Mouse (Mus musculus) limb, embryonic 14.5 days (tissue): ENCODE measurements around the gene Lgr4. TPM values are rescaled to one million over a fixed set of nuclear protein-coding genes. Genes with fewer than 3 reads are reported as not detected.

Experiments used
- ATAC-seq: fragments of 200-750 bp; cut with Nextera tagmentation; 2 replicates; pipeline ENCODE4 v1.8.0; 2017; ENCODE audit warnings: low read depth, moderate number of reproducible peaks, moderate TSS enrichment; ENCODE audit not compliant: low FRiP score
- DNase-seq: peaks from one replicate; pipeline ENCODE4 v3.0.0-alpha.2; 2015; ENCODE audit warnings: low spot score
- H3K27ac ChIP-seq: fragments of 300-500 bp; sonication (generic); replicated peaks from 2 replicates; pipeline ENCODE4 v1.5.1; 2014; ENCODE audit warnings: low read depth, mild to moderate bottlenecking, low read length, moderate library complexity, mixed read lengths
- H3K27me3 ChIP-seq: fragments of 300-500 bp; sonication (generic); 2 replicates; pipeline ENCODE4 v1.6.1; 2014; ENCODE audit warnings: low read length, mixed read lengths; ENCODE audit not compliant: control insufficient read depth, insufficient read depth
- H3K36me3 ChIP-seq: fragments of 300-500 bp; sonication (generic); 2 replicates; pipeline ENCODE4 v1.6.1; 2014; ENCODE audit warnings: mild to moderate bottlenecking, low read length, moderate library complexity, mixed read lengths; ENCODE audit not compliant: control insufficient read depth, insufficient read depth
- H3K4me1 ChIP-seq: fragments of 300-500 bp; sonication (generic); 2 replicates; pipeline ENCODE4 v1.6.1; 2014; ENCODE audit warnings: antibody characterized with exemption, low read length, mixed read lengths; ENCODE audit not compliant: control insufficient read depth, insufficient read depth
- H3K4me2 ChIP-seq: fragments of 300-500 bp; sonication (generic); replicated peaks from 2 replicates; pipeline ENCODE4 v1.6.1; 2014; ENCODE audit warnings: low read depth, mild to moderate bottlenecking, low read length, moderate library complexity; ENCODE audit not compliant: severe bottlenecking
- H3K4me3 ChIP-seq: fragments of 300-500 bp; sonication (generic); replicated peaks from 2 replicates; pipeline ENCODE4 v1.5.1; 2014; ENCODE audit warnings: low read length
- H3K9ac ChIP-seq: fragments of 300-500 bp; sonication (generic); 2 replicates; pipeline ENCODE4 v1.6.1; 2014; ENCODE audit warnings: mild to moderate bottlenecking, low read depth, low read length, moderate library complexity; ENCODE audit not compliant: severe bottlenecking
- H3K9me3 ChIP-seq: fragments of 300-500 bp; sonication (generic); 2 replicates; pipeline ENCODE4 v1.6.1; 2016; ENCODE audit warnings: low read length; ENCODE audit not compliant: control insufficient read depth
- POLR2A ChIP-seq: fragments of 200-500 bp; IDR thresholded peaks from 2 replicates; pipeline ENCODE4 v1.8.0; 2012; ENCODE audit warnings: inconsistent platforms, mild to moderate bottlenecking, moderate library complexity, borderline replicate concordance; ENCODE audit not compliant: insufficient read depth, insufficient read length; ENCODE audit errors: extremely low read depth
- WGBS: fragments of 180-500 bp; shearing (Covaris S2); extraction: QIAGEN DNeasy Blood & Tissue Kit; methylation state at CpG from one replicate; pipeline ENCODE4 v1.1.7; 2014; 5-methylcytosine and 5-hydroxymethylcytosine counted together
- polyA plus RNA-seq, 2 experiments: library from polyadenylated mRNA; depleted of rRNA in 1 of 2; stranded (reverse) in 1 of 2; unstranded in 1 of 2; fragments of >200 nt; fragmentation: Nextera tagmentation in 1 of 2; extraction: Ambion mirVana in 1 of 2; gene quantifications; 2 replicates each; pipeline versions ENCODE4 v1.2.1 to v1.2.3; 2012 to 2014

Lgr4 gene
- polyA plus RNA-seq, 2 experiments = 27.8 to 32.3 TPM

DNA sequence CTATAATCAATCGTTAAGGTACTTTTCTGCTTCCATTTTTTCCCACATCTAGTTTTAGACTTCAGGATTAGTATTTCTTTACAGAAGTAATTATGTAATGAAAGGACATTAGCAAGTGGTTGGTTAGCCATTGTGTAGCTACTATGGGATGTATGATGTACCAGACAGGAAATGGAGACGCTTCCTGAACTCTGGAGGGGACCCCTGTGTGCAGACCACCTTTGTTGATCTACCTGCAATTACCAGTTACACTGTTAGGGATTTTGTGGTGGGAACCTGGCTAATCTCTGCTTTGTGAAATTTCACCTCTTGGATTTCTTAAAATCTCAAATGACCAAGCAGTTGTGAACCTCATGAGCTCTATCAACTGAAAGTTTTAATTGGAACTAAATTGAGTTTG is 54.9 kb downstream of the Lgr4 start:
- WGBS = 75% methylated on average over 2 of the region's 2 CpGs
- DNase-seq (no peak), ATAC-seq (no peak)
- no peak overlapping the region for H3K9ac ChIP-seq
- H3K27me3 ChIP-seq = no peaks in the 10 kb centered on the region
- H3K4me2 ChIP-seq = no peak overlapping the region
- H3K4me1 ChIP-seq = peaks cover 23% of the 10 kb centered on the region
- H3K36me3 ChIP-seq = no peaks in the 10 kb centered on the region
- no peak for TF ChIP-seq POLR2A
- no peak overlapping the region for H3K4me3 ChIP-seq
- H3K9me3 ChIP-seq = no peaks in the 10 kb centered on the region
- no peak overlapping the region for H3K27ac ChIP-seq

DNA sequence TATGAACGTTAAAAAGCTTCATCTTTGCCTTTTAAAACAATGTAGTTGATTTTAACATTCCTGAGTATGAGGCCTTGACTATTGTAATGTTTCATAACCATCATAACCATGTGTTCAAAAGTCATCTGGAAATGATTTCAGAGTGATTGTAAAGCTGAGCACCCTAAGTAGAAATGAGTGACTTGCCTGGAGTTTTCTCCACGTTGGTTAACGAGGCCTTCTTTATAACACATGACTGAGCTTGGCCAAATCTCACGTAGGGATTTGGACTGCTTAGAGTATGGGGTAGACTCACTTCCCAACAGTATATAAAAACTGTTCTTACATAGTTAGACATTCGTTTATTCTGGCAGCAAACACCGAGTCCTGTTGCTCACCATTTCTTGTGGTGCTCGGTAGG is 55.5 kb downstream of the Lgr4 start:
- Histone ChIP-seq H3K4me2 (no peak overlapping the region), H3K27ac (peak overlapping the region; percentile 48; the same call in 1 of the 2 replicates), H3K9me3 (no peaks in the 10 kb centered on the region), H3K4me3 (no peak overlapping the region), H3K36me3 (no peaks in the 10 kb centered on the region), H3K9ac (no peak overlapping the region), H3K27me3 (no peaks in the 10 kb centered on the region), H3K4me1 (peaks cover 23% of the 10 kb centered on the region)
- ATAC-seq (peak; percentile 78), DNase-seq (peak; percentile 66)
- 31% methylated on average over 7 of the region's 7 CpGs for WGBS
- no peak for TF ChIP-seq POLR2A

DNA sequence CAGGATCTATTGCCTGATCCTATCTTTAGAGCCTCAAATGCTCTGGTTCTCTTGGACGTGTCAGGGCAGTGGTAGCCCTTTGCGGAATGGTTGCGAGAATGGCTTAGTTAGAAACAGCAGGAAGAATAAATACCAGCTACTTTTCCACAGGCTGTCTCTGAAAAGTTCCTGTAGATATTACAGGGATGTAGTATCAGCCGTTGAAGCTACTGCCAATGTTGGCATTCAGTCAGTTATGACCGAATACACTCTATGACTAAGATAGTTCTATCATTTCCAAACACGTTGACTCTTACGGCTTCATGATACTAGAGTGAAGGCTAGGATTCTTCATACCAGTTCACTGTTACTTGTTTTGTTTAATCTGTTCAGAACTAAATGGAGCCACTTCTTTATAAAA is 57.4 kb downstream of the Lgr4 start:
- ATAC-seq (no peak), DNase-seq (no peak)
- 96% methylated on average over 7 of the region's 7 CpGs for WGBS
- Histone ChIP-seq H3K9ac (no peak overlapping the region), H3K4me1 (peaks cover 21% of the 10 kb centered on the region), H3K4me2 (no peak overlapping the region), H3K36me3 (no peaks in the 10 kb centered on the region), H3K27me3 (no peaks in the 10 kb centered on the region), H3K27ac (no peak overlapping the region), H3K9me3 (no peaks in the 10 kb centered on the region), H3K4me3 (no peak overlapping the region)
- no peak for TF ChIP-seq POLR2A

DNA sequence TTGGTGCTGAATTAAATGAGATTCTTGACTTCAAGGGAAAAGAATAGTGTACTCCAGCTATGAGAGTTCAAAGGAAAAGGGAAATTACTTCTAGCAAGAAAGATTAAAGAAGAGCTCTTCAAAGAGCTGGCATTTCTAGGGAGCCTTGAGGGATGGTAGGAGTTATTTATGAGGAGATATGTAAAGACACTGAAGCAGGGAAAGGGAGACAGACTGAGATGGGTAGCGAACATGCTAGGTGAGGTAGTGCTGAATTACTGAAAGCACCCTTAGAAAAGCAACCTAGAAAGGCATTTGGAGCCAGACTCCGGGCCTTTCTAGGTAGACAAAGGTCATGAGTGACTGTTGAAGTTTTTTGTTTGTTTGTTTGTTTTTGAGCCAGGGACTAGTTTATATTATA is 58.7 kb downstream of the Lgr4 start:
- Histone ChIP-seq H3K36me3 (no peaks in the 10 kb centered on the region), H3K4me2 (no peak overlapping the region), H3K9me3 (no peaks in the 10 kb centered on the region), H3K27ac (no peak overlapping the region), H3K9ac (no peak overlapping the region), H3K27me3 (no peaks in the 10 kb centered on the region), H3K4me1 (peaks cover 21% of the 10 kb centered on the region), H3K4me3 (no peak overlapping the region)
- no peak for ATAC-seq
- TF ChIP-seq POLR2A = no peak
- 78% methylated on average over 2 of the region's 2 CpGs for WGBS
- no peak for DNase-seq

DNA sequence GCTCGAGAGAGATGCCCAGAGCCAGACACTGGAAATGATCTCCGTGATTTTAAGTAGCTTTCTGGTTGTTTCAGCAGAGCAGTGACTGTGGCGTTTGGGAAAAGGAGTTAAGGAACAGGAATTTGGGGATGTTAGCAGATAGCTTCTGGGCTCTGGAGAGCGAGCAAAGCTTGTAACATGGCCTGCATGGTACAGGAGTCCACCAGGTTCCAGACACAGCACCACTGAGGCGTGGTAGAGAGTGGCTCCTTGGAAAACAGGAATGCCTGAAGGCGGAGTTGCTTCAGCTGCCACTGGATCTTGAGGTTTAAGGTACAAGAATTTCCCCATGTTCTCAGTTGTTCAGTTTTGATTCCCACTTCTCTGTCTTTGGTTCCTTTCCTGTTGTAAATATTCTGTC is 59.9 kb downstream of the Lgr4 start:
- TF ChIP-seq POLR2A = no peak
- no peak for DNase-seq
- Histone ChIP-seq H3K36me3 (no peaks in the 10 kb centered on the region), H3K4me2 (no peak overlapping the region), H3K27me3 (no peaks in the 10 kb centered on the region), H3K9ac (no peak overlapping the region), H3K9me3 (no peaks in the 10 kb centered on the region), H3K4me1 (peaks cover 16% of the 10 kb centered on the region), H3K27ac (no peak overlapping the region), H3K4me3 (no peak overlapping the region)
- 79% methylated on average over 6 of the region's 6 CpGs for WGBS
- no peak for ATAC-seq

DNA sequence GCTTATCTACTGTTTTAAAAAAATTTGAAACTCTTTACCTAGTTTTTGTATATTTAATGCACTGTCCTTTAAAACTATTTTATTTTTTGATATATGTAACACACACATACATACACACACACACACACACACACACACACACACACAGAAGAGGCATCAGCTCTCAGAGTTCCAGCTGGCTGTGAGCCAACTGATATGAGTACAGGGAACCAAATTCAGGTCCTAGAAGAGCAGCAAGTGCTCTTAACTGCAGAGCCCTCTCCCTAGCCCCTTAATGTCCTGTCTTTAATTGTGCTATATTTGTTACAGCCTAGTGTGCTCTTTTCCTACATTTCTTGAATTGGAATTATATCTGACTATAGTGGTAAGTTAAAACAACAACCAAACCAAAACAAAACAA is 61.8 kb downstream of the Lgr4 start:
- H3K9me3 ChIP-seq = no peaks in the 10 kb centered on the region
- H3K4me2 ChIP-seq = no peak overlapping the region
- H3K4me3 ChIP-seq = no peak overlapping the region
- TF ChIP-seq POLR2A = no peak
- no peak for ATAC-seq
- peaks cover 3% of the 10 kb centered on the region for H3K4me1 ChIP-seq
- no peaks in the 10 kb centered on the region for H3K27me3 ChIP-seq
- no peak overlapping the region for H3K27ac ChIP-seq
- no peaks in the 10 kb centered on the region; the same call in 1 of the 2 replicates for H3K36me3 ChIP-seq
- no peak for DNase-seq
- no peak overlapping the region for H3K9ac ChIP-seq
